In the genomic region with DNA sequence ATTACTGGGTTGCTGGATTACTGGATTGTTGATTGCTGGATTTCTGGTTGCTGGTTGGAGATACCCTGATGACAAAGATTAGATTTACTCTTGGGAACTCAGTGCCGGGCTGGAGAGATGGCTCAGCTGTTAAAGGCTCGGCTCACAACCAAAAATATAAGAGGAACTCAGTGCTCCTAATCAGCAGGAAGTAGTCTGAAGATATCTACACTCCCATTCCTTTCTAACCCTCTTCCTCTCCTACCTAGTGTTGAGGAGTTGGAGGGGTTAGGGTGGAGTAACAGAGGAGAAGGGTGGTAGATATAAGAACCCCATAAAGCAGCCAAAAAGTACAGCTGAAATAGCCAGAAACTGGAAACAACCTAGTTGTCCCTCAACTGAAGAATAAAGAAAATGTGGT, we compare ENCODE assay signal across 25 mouse cellular contexts. TPM values are rescaled to one million over a fixed set of nuclear protein-coding genes. Genes with fewer than 3 reads are reported as not detected.
"Had no signal": no experiment of that assay in that cellular context is flagged by ENCODE, and none has a peak within 500 bp of the region (broad histone marks: within the 10 kb centered on the region; RNA-seq: fewer than 3 reads in every experiment).

No protein-coding gene starts in this region.

- H3K4me1 ChIP-seq: neural tube, embryonic 13.5 days; neural tube, embryonic 15.5 days; stomach, embryonic 15.5 days had no signal

- H3K36me3 ChIP-seq: neural tube, embryonic 13.5 days; neural tube, embryonic 15.5 days; stomach, embryonic 15.5 days had no signal

- DNase-seq: retina, postnatal 1 day; right cerebral cortex, adult 18-20 months; right cerebral cortex, postnatal 14 days; right cerebral cortex, postnatal 25 days; right cerebral cortex, postnatal 4 days; spleen, adult 18-20 months; thymus, adult 18-20 months; thymus, adult 2 months; thymus, postnatal 14 days; thymus, postnatal 25 days; thymus, postnatal 36 days; thymus, postnatal 4 days had no signal

- H3K9ac ChIP-seq: neural tube, embryonic 13.5 days; neural tube, embryonic 15.5 days; stomach, embryonic 15.5 days had no signal

- H3K9me3 ChIP-seq: neural tube, embryonic 13.5 days; neural tube, embryonic 15.5 days; stomach, embryonic 15.5 days had no signal

- H3K4me3 ChIP-seq: neural tube, embryonic 13.5 days; neural tube, embryonic 15.5 days; stomach, embryonic 15.5 days had no signal

- H3K27ac ChIP-seq: neural tube, embryonic 13.5 days; neural tube, embryonic 15.5 days; stomach, embryonic 15.5 days; stomach, postnatal 0 days had no signal

- H3K27me3 ChIP-seq: neural tube, embryonic 13.5 days; neural tube, embryonic 15.5 days; stomach, embryonic 15.5 days had no signal

RNA-seq across cellular contexts. Expression of a gene that starts 11.8 kb away (rescaled TPM):
- total RNA-seq: neutrophil, adult 5-6 weeks had no signal
- polyA plus RNA-seq: neural tube, embryonic 13.5 days; neural tube, embryonic 14.5 days; neural tube, embryonic 15.5 days; small intestine, adult 2 months; spleen, adult 2 months; stomach, embryonic 14.5 days; stomach, embryonic 15.5 days; stomach, embryonic 16.5 days; stomach, postnatal 0 days; testis, adult 2 months; thymus, adult 2 months; thymus, postnatal 0 days; urinary bladder, adult 2 months had no signal

RNA-seq across cellular contexts. Expression of a gene that starts 26.4 kb away (rescaled TPM):
- total RNA-seq: neutrophil, adult 5-6 weeks had no signal
- polyA plus RNA-seq: neural tube, embryonic 13.5 days; neural tube, embryonic 14.5 days; neural tube, embryonic 15.5 days; small intestine, adult 2 months; spleen, adult 2 months; stomach, embryonic 14.5 days; stomach, embryonic 15.5 days; stomach, embryonic 16.5 days; stomach, postnatal 0 days; testis, adult 2 months; thymus, adult 2 months; thymus, postnatal 0 days; urinary bladder, adult 2 months had no signal

RNA-seq across cellular contexts. Expression of a gene that starts 35.8 kb away (rescaled TPM):
- total RNA-seq: neutrophil, adult 5-6 weeks had no signal
- polyA plus RNA-seq: neural tube, embryonic 13.5 days; neural tube, embryonic 14.5 days; neural tube, embryonic 15.5 days; small intestine, adult 2 months; spleen, adult 2 months; stomach, embryonic 14.5 days; stomach, embryonic 15.5 days; stomach, embryonic 16.5 days; stomach, postnatal 0 days; testis, adult 2 months; thymus, adult 2 months; thymus, postnatal 0 days; urinary bladder, adult 2 months had no signal

RNA-seq across cellular contexts. Expression of a gene that starts 42.5 kb away (rescaled TPM):
- polyA plus RNA-seq: neural tube, embryonic 13.5 days; neural tube, embryonic 14.5 days; neural tube, embryonic 15.5 days; small intestine, adult 2 months; spleen, adult 2 months; stomach, embryonic 14.5 days; stomach, embryonic 15.5 days; stomach, embryonic 16.5 days; stomach, postnatal 0 days; testis, adult 2 months; thymus, adult 2 months; thymus, postnatal 0 days; urinary bladder, adult 2 months had no signal
